Mouse (Mus musculus): Measurements from ENCODE around the gene Mapk3. TPM values are rescaled to one million over a fixed set of nuclear protein-coding genes. Genes with fewer than 3 reads are reported as not detected.
A peak's percentile ranks its signal among the peaks of the same experiment; 100 is the strongest.
"Not testable (repeated sequence)": the region's sequence is repeated elsewhere in the genome, so short reads cannot be mapped to it uniquely, and the experiment has no call there.

The Mapk3 gene
- polyA plus RNA-seq, 1 experiment from 2014 or later = 58.0 TPM

GRCm38 (mm10) chr7:126777476-126777875, 18.1 kb downstream of the Mapk3 start:
- peaks cover 47% of the 10 kb centered on the region for H3K4me1 ChIP-seq
- H3K4me2 ChIP-seq (replicated peaks) = peak overlapping the region; percentile 96
- H3K27ac ChIP-seq (replicated peaks) = peak overlapping the region; percentile 90
- H3K4me3 ChIP-seq = peak overlapping the region; percentile 82
- no peaks in the 10 kb centered on the region for H3K27me3 ChIP-seq
- ATAC-seq (ENCODE audit: low FRiP score, low read depth) = no peak
- no peaks in the 10 kb centered on the region for H3K36me3 ChIP-seq
- H3K9ac ChIP-seq (replicated peaks) = peak overlapping the region; percentile 93
- WGBS = 36% methylated on average over 7 of the region's 10 CpGs
- H3K9me3 ChIP-seq = no peaks in the 10 kb centered on the region

- Histone ChIP-seq H3K27me3 (no peaks in the 10 kb centered on the region), H3K4me3 (no peak overlapping the region), H3K36me3 (no peaks in the 10 kb centered on the region), H3K9ac (replicated peaks) (no peak overlapping the region; the same call in none of the 2 replicates), H3K27ac (replicated peaks) (no peak overlapping the region), H3K4me1 (peaks cover 47% of the 10 kb centered on the region), H3K4me2 (replicated peaks) (peak overlapping the region; percentile 96), H3K9me3 (no peaks in the 10 kb centered on the region)
- 87% methylated on average over 3 of the region's 3 CpGs for WGBS
- ATAC-seq (ENCODE audit: low FRiP score, low read depth) = no peak
Observed at GRCm38 (mm10) chr7:126778147-126778546, 18.7 kb downstream of the Mapk3 start.

GRCm38 (mm10) chr7:126779101-126779500, 19.7 kb downstream of the Mapk3 start:
- H3K27me3 ChIP-seq; H3K9ac ChIP-seq (replicated peaks); H3K27ac ChIP-seq (replicated peaks); H3K9me3 ChIP-seq; H3K4me2 ChIP-seq (replicated peaks); H3K36me3 ChIP-seq; H3K4me3 ChIP-seq; ATAC-seq (ENCODE audit: low FRiP score, low read depth): not testable (repeated sequence)
- H3K4me1 ChIP-seq = peaks cover 47% of the 10 kb centered on the region
- 90% methylated on average over 7 of the region's 7 CpGs for WGBS

GRCm38 (mm10) chr7:126779983-126780970, 20.9 kb downstream of the Mapk3 start:
- WGBS = 2% methylated on average over 21 of the region's 21 CpGs

DNA sequence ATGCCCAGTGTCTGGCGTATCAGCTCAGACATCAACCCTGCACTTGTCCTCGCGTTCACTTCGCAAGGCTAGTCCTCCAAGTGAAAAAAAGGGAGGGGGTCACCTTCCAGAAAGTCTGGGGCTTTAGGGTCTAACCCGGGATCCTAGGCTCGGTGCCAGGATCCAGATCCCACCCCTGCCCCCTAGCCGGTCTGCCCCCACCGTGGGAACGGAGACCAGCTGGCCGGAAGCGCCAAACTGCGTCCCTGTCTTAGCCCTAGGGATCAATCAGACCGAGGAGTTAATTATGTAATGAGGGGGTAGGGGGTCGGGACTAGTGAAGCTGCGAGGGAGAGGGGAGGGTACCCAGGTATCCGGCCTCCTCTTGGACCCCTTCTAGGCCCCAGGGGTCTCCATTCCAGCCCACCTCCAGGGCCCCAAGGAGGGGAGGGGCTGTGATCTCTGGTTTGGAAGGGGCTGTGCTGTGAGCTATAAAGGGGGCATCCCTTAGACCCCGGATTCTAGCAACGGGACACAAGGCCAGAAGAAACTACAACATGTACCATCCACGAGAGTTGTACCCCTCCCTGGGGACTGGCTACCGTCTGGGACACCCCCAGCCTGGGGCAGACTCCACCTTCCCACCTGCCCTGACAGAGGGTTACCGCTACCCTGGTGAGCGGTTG, 21.7 kb downstream of the Mapk3 start, which contains the start of gene Tbx6:
Gene Tbx6 (plus strand): TSS at position 513 of the 665 bp plus-strand sequence.
- 5% methylated on average over 22 of the region's 22 CpGs for WGBS
- Histone ChIP-seq H3K4me1 (peaks cover 39% of the 10 kb centered on the region), H3K27me3 (no peaks in the 10 kb centered on the region), H3K36me3 (peaks cover 26% of the 10 kb centered on the region), H3K9me3 (no peaks in the 10 kb centered on the region), H3K9ac (replicated peaks) (peak within 1 kb of the TSS; percentile 53), H3K4me2 (replicated peaks) (peak within 1 kb of the TSS; percentile 87), H3K27ac (replicated peaks) (peak within 1 kb of the TSS; percentile 81), H3K4me3 (peak within 1 kb of the TSS; percentile 42)
- ATAC-seq (ENCODE audit: low FRiP score, low read depth) = peak; percentile 19

More at GRCm38 (mm10) chr7:126779983-126780970, 20.9 kb downstream of the Mapk3 start:
- peak; percentile 77 for ATAC-seq (ENCODE audit: low FRiP score, low read depth)
- H3K36me3 ChIP-seq = peaks cover 17% of the 10 kb centered on the region
- no peaks in the 10 kb centered on the region for H3K9me3 ChIP-seq
- H3K27ac ChIP-seq (replicated peaks) = peak overlapping the region; percentile 81
- peak overlapping the region; percentile 87 for H3K4me2 ChIP-seq (replicated peaks)
- H3K9ac ChIP-seq (replicated peaks) = peak overlapping the region; percentile 53
- peaks cover 47% of the 10 kb centered on the region for H3K4me1 ChIP-seq
- no peaks in the 10 kb centered on the region for H3K27me3 ChIP-seq
- H3K4me3 ChIP-seq = peak overlapping the region; percentile 42

- no peaks in the 10 kb centered on the region for H3K9me3 ChIP-seq
- WGBS = 41% methylated on average over 11 of the region's 11 CpGs
- H3K36me3 ChIP-seq = peaks cover 33% of the 10 kb centered on the region
- peak overlapping the region; percentile 87 for H3K4me2 ChIP-seq (replicated peaks)
- peak overlapping the region; percentile 53; the same call in 1 of the 2 replicates for H3K9ac ChIP-seq (replicated peaks)
- no peak for ATAC-seq (ENCODE audit: low FRiP score, low read depth)
- peaks cover 35% of the 10 kb centered on the region for H3K4me1 ChIP-seq
- no peak overlapping the region for H3K27ac ChIP-seq (replicated peaks)
- no peak overlapping the region for H3K4me3 ChIP-seq
- no peaks in the 10 kb centered on the region for H3K27me3 ChIP-seq
Observed at GRCm38 (mm10) chr7:126781661-126782370, 22.4 kb downstream of the Mapk3 start.

- H3K9me3 ChIP-seq = no peaks in the 10 kb centered on the region
- H3K4me3 ChIP-seq = no peak overlapping the region
- peaks cover 42% of the 10 kb centered on the region for H3K36me3 ChIP-seq
- H3K9ac ChIP-seq (replicated peaks) = no peak overlapping the region
- WGBS = 87% methylated on average over 13 of the region's 13 CpGs
- H3K27ac ChIP-seq (replicated peaks) = peak overlapping the region; percentile 20; the same call in 1 of the 2 replicates
- H3K4me2 ChIP-seq (replicated peaks) = no peak overlapping the region
- peaks cover 27% of the 10 kb centered on the region for H3K4me1 ChIP-seq
- no peaks in the 10 kb centered on the region for H3K27me3 ChIP-seq
- ATAC-seq (ENCODE audit: low FRiP score, low read depth) = no peak
Observed at GRCm38 (mm10) chr7:126782693-126783092, 23.3 kb downstream of the Mapk3 start.

- Histone ChIP-seq H3K9ac (replicated peaks) (no peak overlapping the region), H3K4me1 (peaks cover 20% of the 10 kb centered on the region), H3K4me2 (replicated peaks) (no peak overlapping the region), H3K36me3 (peaks cover 59% of the 10 kb centered on the region), H3K27me3 (no peaks in the 10 kb centered on the region), H3K27ac (replicated peaks) (no peak overlapping the region), H3K4me3 (no peak overlapping the region), H3K9me3 (no peaks in the 10 kb centered on the region)
- ATAC-seq (ENCODE audit: low FRiP score, low read depth) = no peak
- 97% methylated on average over 7 of the region's 7 CpGs for WGBS
Observed at GRCm38 (mm10) chr7:126784469-126784868, 25.1 kb downstream of the Mapk3 start.

- Histone ChIP-seq H3K27me3 (no peaks in the 10 kb centered on the region), H3K9me3 (no peaks in the 10 kb centered on the region), H3K4me2 (replicated peaks) (no peak overlapping the region), H3K4me1 (peaks cover 14% of the 10 kb centered on the region), H3K36me3 (peaks cover 65% of the 10 kb centered on the region), H3K9ac (replicated peaks) (no peak overlapping the region), H3K4me3 (no peak overlapping the region), H3K27ac (replicated peaks) (no peak overlapping the region)
- ATAC-seq (ENCODE audit: low FRiP score, low read depth) = no peak
- 89% methylated on average over 4 of the region's 4 CpGs for WGBS
Observed at GRCm38 (mm10) chr7:126785056-126785455, 25.7 kb downstream of the Mapk3 start.

GRCm38 (mm10) chr7:126786142-126786541, 26.7 kb downstream of the Mapk3 start:
- 91% methylated on average over 14 of the region's 14 CpGs for WGBS
- Histone ChIP-seq H3K4me3 (no peak overlapping the region), H3K36me3 (peaks cover 68% of the 10 kb centered on the region), H3K4me2 (replicated peaks) (no peak overlapping the region), H3K9me3 (no peaks in the 10 kb centered on the region), H3K27ac (replicated peaks) (no peak overlapping the region), H3K27me3 (no peaks in the 10 kb centered on the region), H3K4me1 (peaks cover 16% of the 10 kb centered on the region), H3K9ac (replicated peaks) (no peak overlapping the region)
- no peak for ATAC-seq (ENCODE audit: low FRiP score, low read depth)

- no peak for ATAC-seq (ENCODE audit: low FRiP score, low read depth)
- peaks cover 63% of the 10 kb centered on the region for H3K36me3 ChIP-seq
Observed at GRCm38 (mm10) chr7:126789141-126789540, 29.7 kb downstream of the Mapk3 start.

More at GRCm38 (mm10) chr7:126789141-126789540, 29.7 kb downstream of the Mapk3 start:
- no peaks in the 10 kb centered on the region for H3K27me3 ChIP-seq
- H3K4me2 ChIP-seq (replicated peaks) = no peak overlapping the region
- WGBS = 94% methylated on average over 4 of the region's 4 CpGs
- H3K4me1 ChIP-seq = peaks cover 20% of the 10 kb centered on the region
- no peak overlapping the region for H3K4me3 ChIP-seq
- no peaks in the 10 kb centered on the region for H3K9me3 ChIP-seq
- H3K9ac ChIP-seq (replicated peaks) = no peak overlapping the region
- H3K27ac ChIP-seq (replicated peaks) = no peak overlapping the region
